ENCODE assay signal across 13 mouse cellular contexts in genomic region chr10:99130611-99131010, GRCm38 (mm10). TPM values are rescaled to one million over a fixed set of nuclear protein-coding genes. Genes with fewer than 3 reads are reported as not detected.
DNase-seq lines count a peak whose midpoint lies in the region; ATAC-seq lines count a peak whose summit lies in the region.
"Had no signal": no experiment of that assay in that cellular context is flagged by ENCODE, and none has a peak within 500 bp of the region (broad histone marks: within the 10 kb centered on the region; RNA-seq: fewer than 3 reads in every experiment).

No protein-coding gene starts in this region.

- H3K27me3 ChIP-seq in kidney, embryonic 15.5 days, result no peaks in the 10 kb centered on the region
- no peaks in the 10 kb centered on the region for H3K27me3 ChIP-seq in heart, embryonic 15.5 days
- H3K27me3 ChIP-seq: heart, embryonic 13.5 days; limb, embryonic 13.5 days had no signal

- H3K4me1 ChIP-seq in kidney, embryonic 15.5 days, result peaks cover 21% of the 10 kb centered on the region
- peaks cover 12% of the 10 kb centered on the region for H3K4me1 ChIP-seq in heart, embryonic 15.5 days (replicated peaks)

- DNase-seq in kidney, adult 11 months, result no peak
- DNase-seq in B cell, adult 2 months, result peak; percentile 34 to 51
- DNase-seq in lung, postnatal 36 days, result peak; percentile 56
- DNase-seq in adrenal gland, adult 18-20 months (ENCODE audit: low spot score in 2 of 2), result no peak
- DNase-seq in kidney, adult 9 months, result no peak
- DNase-seq in gastrocnemius, postnatal 4 days (ENCODE audit: low spot score in 2 of 2), result no peak
- DNase-seq: right cerebral cortex, postnatal 14 days had no signal

- H3K4me3 ChIP-seq in kidney, embryonic 15.5 days (replicated peaks), result no peak overlapping the region
- no peak overlapping the region for H3K4me3 ChIP-seq in heart, embryonic 15.5 days
- H3K4me3 ChIP-seq: heart, embryonic 13.5 days; limb, embryonic 13.5 days had no signal

- 0 out of 2 replicates have a peak, but pooled peaks have one; percentile 3 for ATAC-seq in kidney, embryonic 15.5 days (replicated peaks; ENCODE audit: low FRiP score)
- ATAC-seq in heart, embryonic 15.5 days (replicated peaks; ENCODE audit: insufficient number of reproducible peaks, insufficient read depth, low FRiP score, low read depth), result peak; percentile 25; the same call in 1 of the 2 replicates

- no peak overlapping the region for H3K4me2 ChIP-seq in kidney, embryonic 15.5 days
- H3K4me2 ChIP-seq in heart, embryonic 15.5 days, result no peak overlapping the region
- H3K4me2 ChIP-seq: heart, embryonic 13.5 days; limb, embryonic 13.5 days had no signal

- H3K9ac ChIP-seq in kidney, embryonic 15.5 days, result no peak overlapping the region
- no peak overlapping the region for H3K9ac ChIP-seq in heart, embryonic 15.5 days
- H3K9ac ChIP-seq: heart, embryonic 13.5 days; limb, embryonic 13.5 days had no signal

- peaks cover 28% of the 10 kb centered on the region for H3K36me3 ChIP-seq in kidney, embryonic 15.5 days
- no peaks in the 10 kb centered on the region for H3K36me3 ChIP-seq in heart, embryonic 15.5 days

- H3K9me3 ChIP-seq in kidney, embryonic 15.5 days (replicated peaks), result no peaks in the 10 kb centered on the region
- H3K9me3 ChIP-seq in heart, embryonic 15.5 days (replicated peaks), result no peaks in the 10 kb centered on the region
- H3K9me3 ChIP-seq: G1E; heart, embryonic 13.5 days; limb, embryonic 13.5 days had no signal

- WGBS in kidney, embryonic 15.5 days, result 42% methylated on average over 6 of the region's 6 CpGs
- 23% methylated on average over 6 of the region's 6 CpGs for WGBS in heart, embryonic 15.5 days

- H3K27ac ChIP-seq in kidney, embryonic 15.5 days, result no peak overlapping the region
- peak overlapping the region; percentile 29; the same call in 1 of the 2 replicates for H3K27ac ChIP-seq in heart, embryonic 15.5 days
- H3K27ac ChIP-seq: heart, embryonic 13.5 days; limb, embryonic 13.5 days had no signal

RNA-seq across cellular contexts. Expression of gene Phxr2, which starts 4.5 kb away (rescaled TPM):
- not detected in 2 replicates for polyA plus RNA-seq in kidney, embryonic 15.5 days (2015; fragmentation: Nextera tagmentation; extraction: Ambion mirVana)
- not detected in 2 replicates for polyA plus RNA-seq in heart, embryonic 15.5 days (2015; fragmentation: Nextera tagmentation; extraction: Ambion mirVana)
- not detected for total RNA-seq in adrenal gland, adult 18-20 months (2021)
- total RNA-seq in gastrocnemius, postnatal 4 days (2021), result not detected
- total RNA-seq: G1E had no signal
- polyA plus RNA-seq: cortical plate, adult 2 months; G1E; heart, embryonic 13.5 days; limb, embryonic 13.5 days had no signal

RNA-seq across cellular contexts. Expression of gene Galnt4, which starts 22.7 kb away (rescaled TPM):
- polyA plus RNA-seq in kidney, embryonic 15.5 days (2015; fragmentation: Nextera tagmentation; extraction: Ambion mirVana), result 11.1 and 12.1 TPM in 2 replicates
- 5.5 and 7.4 TPM in 2 replicates for polyA plus RNA-seq in heart, embryonic 15.5 days (2015; fragmentation: Nextera tagmentation; extraction: Ambion mirVana)
- 1 to 10 TPM; 4.0 to 6.3 TPM for total RNA-seq in adrenal gland, adult 18-20 months (2021)
- total RNA-seq in gastrocnemius, postnatal 4 days (2021), result 1 to 10 TPM; 9.1 TPM

RNA-seq across cellular contexts. Expression of gene Poc1b, which starts 23.8 kb away (rescaled TPM):
- polyA plus RNA-seq in kidney, embryonic 15.5 days (2015; fragmentation: Nextera tagmentation; extraction: Ambion mirVana), result 21.7 and 25.5 TPM in 2 replicates
- 7.2 and 10.6 TPM in 2 replicates for polyA plus RNA-seq in heart, embryonic 15.5 days (2015; fragmentation: Nextera tagmentation; extraction: Ambion mirVana)
- total RNA-seq in adrenal gland, adult 18-20 months (2021), result 10 to 100 TPM in 1 of 2 experiments, 1 to 10 TPM in 1; 9.5 to 12.0 TPM
- 10 to 100 TPM in 1 of 2 experiments, 1 to 10 TPM in 1; 8.1 to 10.4 TPM for total RNA-seq in gastrocnemius, postnatal 4 days (2021)

Comparison
In these comparisons a context has a peak if more than half of its experiments do, and no peak if none do; other contexts are left out.
1. DNase-seq: peak in B cell, adult 2 months (2 of 2) and lung, postnatal 36 days (single experiment); none in kidney, adult 11 months (single experiment), adrenal gland, adult 18-20 months (0 of 2), kidney, adult 9 months (single experiment) and gastrocnemius, postnatal 4 days (0 of 2).